Mouse (Mus musculus) neutrophil, adult 59 days (primary cell): ENCODE data around the gene Saa1. TPM values are rescaled to one million over a fixed set of nuclear protein-coding genes. Genes with fewer than 3 reads are reported as not detected.

Source experiments
- total RNA-seq, 2 experiments: library from RNA; stranded (reverse); gene quantifications; 1 replicate in 1 of 2; 2 replicates in 1 of 2; pipeline ENCODE4 v1.2.4; 2023

Saa1 gene
- not detected for total RNA-seq

GRCm38 (mm10) chr7:46742880-46743279 lies at the start of gene Saa1:
Gene Saa1 (minus strand): TSS chr7:46742980.

GRCm38 (mm10) chr7:46751490-46751889 lies 8.7 kb upstream of the Saa1 start, which contains the start of gene Saa2:
Gene Saa2 (plus strand): TSS chr7:46751790.

GRCm38 (mm10) chr7:46732458-46732857 lies 10.3 kb downstream of the Saa1 start, which contains the start of gene Saa4:
Gene Saa4 (minus strand): TSS chr7:46732603.

GRCm38 (mm10) chr7:46715600-46715999 lies 27.2 kb downstream of the Saa1 start, which contains the start of gene Saa3:
Gene Saa3 (minus strand): TSS chr7:46715700.

GRCm38 (mm10) chr7:46710390-46710844 lies 32.4 kb downstream of the Saa1 start, which contains the start of gene Saal1:
Gene Saal1 (minus strand): TSS chr7:46710680.

Other genes starting within 250 kb of the Saa1 start
- 1 to 10 TPM; 6.5 to 9.2 TPM for gene Sergef, start 103.2 kb downstream of the Saa1 start, total RNA-seq
- not detected for gene Tph1, start 70.4 kb downstream of the Saa1 start, total RNA-seq
- 1 to 10 TPM; 6.3 to 8.9 TPM for gene Saal1, start 32.3 kb downstream of the Saa1 start, total RNA-seq
- gene Saa3, start 27.3 kb downstream of the Saa1 start, total RNA-seq, result under 1 TPM; 0.46 to 0.76 TPM
- gene Saa4, start 10.4 kb downstream of the Saa1 start, total RNA-seq, result not detected
- not detected for gene Saa2, start 8.8 kb upstream of the Saa1 start, total RNA-seq
- 10 to 100 TPM; 33.9 to 37.3 TPM for gene Hps5, start 53.1 kb upstream of the Saa1 start, total RNA-seq
- 10 to 100 TPM; 29.5 to 37.0 TPM for gene Gtf2h1, start 53.1 kb upstream of the Saa1 start, total RNA-seq
- 100 to 1,000 TPM; 360 to 389 TPM for gene Ldha, start 98.5 kb upstream of the Saa1 start, total RNA-seq
- 1 to 10 TPM in 1 of 2 experiments, not detected in 1; 2.0 TPM for gene Ldhc, start 118.2 kb upstream of the Saa1 start, total RNA-seq
- 10 to 100 TPM; 49.7 to 52.7 TPM for gene Tsg101, start 177.0 kb upstream of the Saa1 start, total RNA-seq
- 10 to 100 TPM; 10.3 to 11.4 TPM for gene Uevld, start 215.5 kb upstream of the Saa1 start, total RNA-seq
- gene Gm9999, start 240.6 kb upstream of the Saa1 start, total RNA-seq, result not detected